Mouse (Mus musculus): ENCODE data around the gene Serpinh1.
A peak's percentile ranks its signal among the peaks of the same experiment; 100 is the strongest.

Serpinh1 gene

DNA sequence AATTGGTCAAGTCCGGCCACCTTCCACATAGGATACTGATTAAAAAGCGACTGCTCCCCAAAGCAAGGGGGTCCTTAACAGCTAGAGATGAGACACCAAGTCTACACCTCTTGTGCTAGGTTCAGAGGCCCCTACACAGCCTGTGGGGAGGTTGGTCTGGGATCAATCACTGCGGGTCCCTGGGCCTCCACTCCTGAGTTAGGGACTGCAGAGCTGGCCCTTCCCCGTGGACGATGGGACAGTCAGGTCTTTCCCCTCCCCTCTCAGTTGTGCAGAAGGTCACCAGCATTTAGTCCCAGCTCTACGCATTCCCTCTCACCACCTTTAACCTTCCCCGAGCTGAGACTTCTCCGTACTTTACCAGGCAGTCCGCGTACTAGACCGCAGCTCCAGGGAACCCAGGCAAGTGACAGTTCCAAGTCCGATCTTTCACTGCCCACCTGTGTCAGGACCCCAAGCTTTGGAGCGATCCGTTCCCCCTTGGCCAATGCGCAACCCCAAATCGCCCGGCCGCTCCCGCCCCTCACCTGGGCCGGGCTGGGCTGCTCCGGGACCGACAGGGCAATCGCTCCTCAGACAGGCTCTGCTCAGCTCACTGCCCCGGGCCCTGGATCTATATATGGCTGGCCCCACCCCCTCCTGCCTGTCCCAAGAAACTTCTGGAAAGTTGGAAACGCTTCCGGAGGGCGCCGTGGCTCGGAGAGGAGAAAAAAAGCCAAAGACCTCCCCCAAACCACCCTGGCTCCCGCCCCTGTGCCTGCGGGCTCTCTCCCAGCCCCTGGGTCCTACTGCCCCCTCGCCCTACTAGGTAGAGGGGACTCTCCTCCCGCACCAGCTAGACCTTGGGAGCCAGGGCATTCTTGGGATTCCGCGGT lies at the start of gene Serpinh1:
Serpinh1 (minus strand) TSS at position 714 of the 875 bp plus-strand sequence.
- no peak for DNase-seq (ENCODE audit: low read depth, low spot score)

DNA sequence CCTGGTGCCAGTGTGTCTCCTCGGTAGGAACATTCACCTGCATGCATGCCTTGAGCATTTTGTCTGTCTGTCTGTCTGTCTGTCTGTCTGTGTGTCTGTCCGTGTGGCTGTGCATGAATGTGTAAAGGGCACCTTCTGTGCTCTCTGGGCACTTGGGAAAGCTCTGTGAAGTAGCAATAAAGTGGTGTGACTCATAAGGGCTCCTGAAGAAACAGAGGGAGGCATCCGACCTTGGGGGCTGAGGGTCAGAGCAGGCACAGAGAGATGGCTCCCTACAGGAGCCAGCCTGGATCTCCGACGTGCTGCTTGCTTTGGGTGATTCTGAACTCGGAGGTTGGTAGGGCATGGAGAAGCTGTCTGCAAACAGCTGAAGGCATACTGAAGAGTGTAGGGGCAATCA lies 49.4 kb upstream of the Serpinh1 start:
- DNase-seq (ENCODE audit: low read depth, low spot score), result no peak

DNA sequence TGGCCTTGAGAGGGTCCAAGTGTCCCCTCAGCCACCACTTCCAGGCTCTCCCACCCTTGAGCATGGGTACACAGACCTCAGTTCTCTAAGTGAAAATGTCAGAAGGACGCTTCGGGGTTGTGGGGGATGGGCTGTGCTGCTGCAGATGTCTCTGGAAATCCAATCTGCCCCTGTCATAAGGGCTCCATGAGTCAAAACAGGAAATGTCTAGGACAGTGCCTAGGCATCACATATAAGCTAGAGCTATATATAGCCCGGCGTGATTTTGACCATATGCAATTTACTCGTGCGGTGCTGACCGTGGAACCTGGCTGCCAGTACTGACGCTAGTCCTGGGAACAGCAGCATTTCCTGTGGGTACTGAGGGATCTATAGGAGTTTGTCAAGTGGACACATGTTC lies 48.3 kb upstream of the Serpinh1 start:
- no peak for DNase-seq (ENCODE audit: low read depth, low spot score)

- DNase-seq (ENCODE audit: low read depth, low spot score), result no peak
Observed at GRCm38 (mm10) chr7:99396994-99397659, 44.1 kb upstream of the Serpinh1 start.

- no peak for DNase-seq (ENCODE audit: low read depth, low spot score)
Observed at GRCm38 (mm10) chr7:99395908-99396616, 43.0 kb upstream of the Serpinh1 start.

DNA sequence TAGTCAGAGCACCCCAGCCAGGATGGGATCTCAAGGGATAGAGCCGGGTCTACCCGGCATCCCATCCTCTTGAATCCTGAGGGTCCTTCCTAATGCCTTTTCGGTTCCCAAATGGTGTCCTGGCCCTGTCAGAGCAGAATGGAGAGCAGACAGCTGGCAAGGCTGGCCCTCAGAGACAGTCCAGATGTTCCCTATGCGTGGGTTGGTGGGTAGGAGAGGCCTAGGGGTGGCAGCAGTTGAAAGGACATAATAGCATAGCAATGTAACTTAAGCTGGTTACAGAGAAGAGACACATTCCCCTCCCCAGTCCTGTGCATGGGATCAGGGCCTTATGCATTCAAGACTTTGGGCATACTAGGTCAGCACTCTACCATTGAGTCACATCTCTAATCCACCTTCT lies 42.3 kb upstream of the Serpinh1 start:
- DNase-seq (ENCODE audit: low read depth, low spot score), result no peak

- DNase-seq (ENCODE audit: low read depth, low spot score), result no peak
Observed at GRCm38 (mm10) chr7:99393711-99394325, 40.8 kb upstream of the Serpinh1 start.

- no peak for DNase-seq (ENCODE audit: low read depth, low spot score)
Observed at GRCm38 (mm10) chr7:99392696-99393095, 39.7 kb upstream of the Serpinh1 start.

DNA sequence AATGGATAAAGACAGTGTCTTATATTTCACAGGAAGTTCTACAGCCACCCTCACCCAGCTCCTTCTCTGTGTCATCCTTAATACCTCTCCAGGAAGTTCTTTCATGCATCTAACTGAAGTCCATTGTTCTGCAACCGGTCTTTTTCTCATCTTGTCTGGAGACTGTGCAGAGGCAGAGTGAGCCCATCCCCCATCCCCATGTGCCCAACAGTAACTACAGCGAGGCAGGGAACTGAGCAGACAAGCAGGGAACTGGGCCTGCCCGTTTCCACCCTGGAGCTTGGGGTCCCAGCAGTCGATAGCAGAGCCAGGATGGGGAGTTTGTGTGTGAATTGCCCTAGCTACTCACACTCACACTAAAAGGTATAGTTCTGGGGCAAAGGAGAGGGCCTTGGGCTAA lies 37.5 kb upstream of the Serpinh1 start:
- DNase-seq (ENCODE audit: low read depth, low spot score), result no peak

DNA sequence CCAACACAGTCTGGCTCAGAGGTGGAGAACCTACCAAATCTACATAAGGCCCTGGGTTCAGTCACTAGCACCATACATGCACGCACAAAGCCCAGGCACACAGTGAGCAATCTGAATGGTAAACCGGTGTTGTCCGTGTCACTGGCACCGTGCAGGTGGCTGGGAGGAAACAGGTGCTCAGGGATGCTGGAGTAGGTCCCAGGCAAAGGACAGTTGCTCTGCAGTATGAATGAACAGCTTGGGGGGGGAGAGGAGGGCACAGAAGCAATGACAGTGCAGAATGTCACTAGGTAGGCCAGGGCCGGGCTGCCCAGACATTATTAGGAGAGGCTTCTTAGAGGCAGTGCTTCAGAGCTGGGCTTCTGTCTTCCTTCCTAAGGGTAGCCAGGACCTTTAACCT lies 34.3 kb upstream of the Serpinh1 start:
- no peak for DNase-seq (ENCODE audit: low read depth, low spot score)

- DNase-seq (ENCODE audit: low read depth, low spot score), result no peak
Observed at GRCm38 (mm10) chr7:99386811-99387210, 33.8 kb upstream of the Serpinh1 start.

DNA sequence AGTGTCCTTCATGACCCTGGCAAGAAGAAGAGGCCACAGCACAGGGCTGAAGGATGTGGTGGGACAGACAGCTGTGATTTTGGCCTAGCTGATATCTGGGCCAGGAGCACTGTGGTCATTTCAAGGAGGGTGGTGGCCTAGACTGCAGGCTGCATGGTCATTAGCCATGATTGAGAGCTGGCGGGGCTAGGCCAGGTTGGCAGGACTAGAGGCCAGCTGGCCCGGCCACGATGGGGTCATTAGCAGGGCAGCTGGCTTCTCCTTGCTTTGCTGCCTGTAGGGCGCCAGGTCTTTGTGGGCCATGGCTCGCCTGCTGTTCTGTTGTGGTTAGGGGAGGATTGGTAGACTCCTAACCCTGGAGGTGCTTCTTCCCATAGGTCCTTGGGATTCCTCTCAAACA lies 33.0 kb upstream of the Serpinh1 start:
- no peak for DNase-seq (ENCODE audit: low read depth, low spot score)

GRCm38 (mm10) chr7:99384101-99384611 lies 31.1 kb upstream of the Serpinh1 start:
- DNase-seq (ENCODE audit: low read depth, low spot score), result no peak

- no peak for DNase-seq (ENCODE audit: low read depth, low spot score)
Observed at GRCm38 (mm10) chr7:99383246-99383645, 30.2 kb upstream of the Serpinh1 start.

- DNase-seq (ENCODE audit: low read depth, low spot score), result no peak
Observed at GRCm38 (mm10) chr7:99382088-99383000, 29.3 kb upstream of the Serpinh1 start.

GRCm38 (mm10) chr7:99381214-99382087 lies 28.4 kb upstream of the Serpinh1 start, which contains the start of gene Gdpd5:
TSS of gene Gdpd5 (plus strand) at chr7:99381414.
- peak; percentile 98 for DNase-seq (ENCODE audit: low read depth, low spot score)

GRCm38 (mm10) chr7:99380491-99381213 lies 27.6 kb upstream of the Serpinh1 start:
- peak; percentile 63 for DNase-seq (ENCODE audit: low read depth, low spot score)

GRCm38 (mm10) chr7:99378870-99379269 lies 25.8 kb upstream of the Serpinh1 start:
- no peak for DNase-seq (ENCODE audit: low read depth, low spot score)

DNA sequence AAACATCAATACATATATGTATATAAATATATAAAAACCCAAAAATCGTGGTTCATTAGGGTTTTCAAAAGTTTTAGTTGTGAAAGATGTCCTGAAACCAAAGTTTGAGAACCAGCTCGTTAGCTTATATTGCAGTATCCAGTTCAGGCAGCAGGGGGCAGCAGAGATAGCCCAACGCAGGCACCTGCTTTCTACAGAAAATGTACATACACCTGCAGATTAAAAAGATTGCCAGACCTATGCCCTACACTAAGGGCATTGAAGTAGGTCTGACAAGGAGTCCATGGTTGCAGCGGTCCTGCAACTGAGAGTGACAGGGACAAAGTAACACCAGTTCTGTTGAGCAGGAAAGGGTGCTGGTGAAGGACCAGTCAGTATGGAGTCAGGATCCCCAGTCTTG lies 22.4 kb upstream of the Serpinh1 start:
- peak; percentile 67 for DNase-seq (ENCODE audit: low read depth, low spot score)
